Mouse (Mus musculus) hindbrain, postnatal 0 days (tissue): Measurements from ENCODE around the gene Ipo7. TPM values are rescaled to one million over a fixed set of nuclear protein-coding genes. Genes with fewer than 3 reads are reported as not detected.
"Not testable (repeated sequence)": the region's sequence is repeated elsewhere in the genome, so short reads cannot be mapped to it uniquely, and the experiment has no call there.

ENCODE experiments used
- ATAC-seq: fragments of 200-750 bp; cut with Nextera tagmentation; 2 replicates; pipeline ENCODE4 v1.8.0; 2017; ENCODE audit warnings: mild to moderate bottlenecking, moderate TSS enrichment, moderate library complexity
- DNase-seq: peaks from one replicate; pipeline ENCODE4 v3.0.0-alpha.2; 2015; ENCODE audit warnings: low spot score
- H3K27ac ChIP-seq: fragments of 300-500 bp; sonication (generic); 2 replicates; pipeline ENCODE4 v1.5.1; 2014; ENCODE audit warnings: mild to moderate bottlenecking
- H3K27me3 ChIP-seq: fragments of 300-500 bp; sonication (generic); 2 replicates; pipeline ENCODE4 v1.6.1; 2014; ENCODE audit warnings: low read length, mixed read lengths; ENCODE audit not compliant: insufficient read depth
- H3K36me3 ChIP-seq: fragments of 300-500 bp; sonication (generic); 2 replicates; pipeline ENCODE4 v1.6.1; 2014; ENCODE audit warnings: low read length, mixed read lengths; ENCODE audit not compliant: insufficient read depth
- H3K4me1 ChIP-seq: fragments of 300-500 bp; sonication (generic); 2 replicates; pipeline ENCODE4 v1.6.1; 2014; ENCODE audit warnings: antibody characterized with exemption, low read length, mixed read lengths; ENCODE audit not compliant: insufficient read depth
- H3K4me2 ChIP-seq: fragments of 300-500 bp; sonication (generic); 2 replicates; pipeline ENCODE4 v1.6.1; 2014; ENCODE audit warnings: low read depth, mild to moderate bottlenecking, low read length, moderate library complexity, mixed read lengths
- H3K4me3 ChIP-seq: fragments of 300-500 bp; sonication (generic); 2 replicates; pipeline ENCODE4 v1.5.1; 2014; ENCODE audit warnings: low read length
- H3K9ac ChIP-seq: fragments of 300-500 bp; sonication (generic); replicated peaks from 2 replicates; pipeline ENCODE4 v1.6.1; 2014; ENCODE audit warnings: mild to moderate bottlenecking, low read length, moderate library complexity, mixed read lengths
- H3K9me3 ChIP-seq: fragments of 300-500 bp; sonication (generic); 2 replicates; pipeline ENCODE4 v1.6.1; 2016; ENCODE audit warnings: low read length, mixed read lengths
- CTCF ChIP-seq: IDR thresholded peaks from 2 replicates; pipeline ENCODE4 v1.5.1; 2016; ENCODE audit warnings: antibody characterized with exemption, control low read depth, low read depth
- WGBS: fragments of 180-500 bp; shearing (Covaris S2); extraction: QIAGEN DNeasy Blood & Tissue Kit; methylation state at CpG from one replicate; pipeline ENCODE4 v1.1.7; 2014; 5-methylcytosine and 5-hydroxymethylcytosine counted together
- polyA plus RNA-seq: library from polyadenylated mRNA; unstranded; fragments of >200 nt; fragmentation: Nextera tagmentation; extraction: Ambion mirVana; gene quantifications from 2 replicates; pipeline ENCODE4 v1.2.1, GENCODE M21; 2015
- total RNA-seq: library from RNA; depleted of rRNA; stranded (reverse); fragments of >200 nt; gene quantifications from 2 replicates; pipeline ENCODE4 v1.2.3, GENCODE M21; 2014

The Ipo7 gene
- total and polyA plus RNA-seq, 2 experiments from 2014 or later: 28.0 to 75.4 TPM

- 0 out of 2 replicates have a peak, but pooled peaks cover 4% of the 10 kb centered on the region for H3K4me1 ChIP-seq
- peak overlapping the region; percentile 67 for H3K9ac ChIP-seq
- peak overlapping the region; percentile 83 for H3K27ac ChIP-seq
- no peaks in the 10 kb centered on the region for H3K27me3 ChIP-seq
- ATAC-seq (no peak), DNase-seq (peak; percentile 20)
- no peaks in the 10 kb centered on the region for H3K36me3 ChIP-seq
- H3K4me3 ChIP-seq: peak overlapping the region; percentile 56
- peak overlapping the region; percentile 71 for H3K4me2 ChIP-seq
- no peaks in the 10 kb centered on the region for H3K9me3 ChIP-seq
- WGBS: under 1% methylated on average over 27 of the region's 27 CpGs
- no peak for TF ChIP-seq CTCF
These were observed 32.4 kb upstream of the Ipo7 start for GRCm38 (mm10) chr7:109985661-109986132.

- H3K36me3 ChIP-seq: no peaks in the 10 kb centered on the region
- under 1% methylated on average over 43 of the region's 43 CpGs for WGBS
- H3K27me3 ChIP-seq: no peaks in the 10 kb centered on the region
- TF ChIP-seq CTCF: no peak
- DNase-seq (peak; percentile 100), ATAC-seq (peak; percentile 99)
- peak overlapping the region; percentile 67 for H3K9ac ChIP-seq
- 0 out of 2 replicates have a peak, but pooled peaks cover 4% of the 10 kb centered on the region for H3K4me1 ChIP-seq
- H3K4me2 ChIP-seq: peak overlapping the region; percentile 71
- no peaks in the 10 kb centered on the region for H3K9me3 ChIP-seq
- H3K4me3 ChIP-seq: peak overlapping the region; percentile 56
- peak overlapping the region; percentile 83 for H3K27ac ChIP-seq
These were observed 31.9 kb upstream of the Ipo7 start for GRCm38 (mm10) chr7:109986133-109986669.

- H3K4me2 ChIP-seq: peak within 1 kb of the TSS; percentile 71
- H3K9ac ChIP-seq: peak within 1 kb of the TSS; percentile 67
- TF ChIP-seq CTCF: peak; percentile 50
- not testable (repeated sequence) for DNase-seq, ATAC-seq, H3K36me3 ChIP-seq, H3K9me3 ChIP-seq, H3K4me1 ChIP-seq, H3K27me3 ChIP-seq
- 35% methylated on average over 6 of the region's 6 CpGs for WGBS
- H3K4me3 ChIP-seq: peak within 1 kb of the TSS; percentile 56
- peak within 1 kb of the TSS; percentile 83 for H3K27ac ChIP-seq
These were observed 31.3 kb upstream of the Ipo7 start, which contains the start of gene Tmem41b for GRCm38 (mm10) chr7:109986775-109987174. Gene Tmem41b, minus strand, starts transcription at chr7:109986929.

GRCm38 (mm10) chr7:109991286-109991685, 26.8 kb upstream of the Ipo7 start:
- no peak overlapping the region for H3K4me3 ChIP-seq
- H3K9ac ChIP-seq: no peak overlapping the region
- no peak for DNase-seq
- WGBS: 93% methylated on average over 1 of the region's 1 CpGs
- H3K27ac ChIP-seq: no peak overlapping the region
- no peaks in the 10 kb centered on the region for H3K9me3 ChIP-seq
- TF ChIP-seq CTCF: no peak
- no peak for ATAC-seq
- no peak overlapping the region for H3K4me2 ChIP-seq
- no peaks in the 10 kb centered on the region for H3K36me3 ChIP-seq
- H3K4me1 ChIP-seq: no peaks in the 10 kb centered on the region
- H3K27me3 ChIP-seq: no peaks in the 10 kb centered on the region

- DNase-seq (peak; percentile 69), ATAC-seq (peak; percentile 91)
- Histone ChIP-seq H3K4me3 (no peak overlapping the region), H3K36me3 (no peaks in the 10 kb centered on the region), H3K9ac (0 out of 2 replicates have a peak overlapping the region, but pooled peaks have one; percentile 1), H3K4me2 (no peak overlapping the region), H3K27me3 (no peaks in the 10 kb centered on the region), H3K4me1 (no peaks in the 10 kb centered on the region), H3K9me3 (no peaks in the 10 kb centered on the region), H3K27ac (no peak overlapping the region)
- TF ChIP-seq CTCF: no peak
- 44% methylated on average over 2 of the region's 2 CpGs for WGBS
These were observed 24.7 kb upstream of the Ipo7 start for GRCm38 (mm10) chr7:109993157-109993959.

GRCm38 (mm10) chr7:109998388-109998787, 19.7 kb upstream of the Ipo7 start:
- no peak for DNase-seq
- no peaks in the 10 kb centered on the region for H3K4me1 ChIP-seq
- no peak for TF ChIP-seq CTCF
- no peak overlapping the region for H3K9ac ChIP-seq
- ATAC-seq: no peak
- H3K4me3 ChIP-seq: no peak overlapping the region
- no peak overlapping the region for H3K27ac ChIP-seq
- 84% methylated on average over 4 of the region's 4 CpGs for WGBS
- no peak overlapping the region for H3K4me2 ChIP-seq
- no peaks in the 10 kb centered on the region for H3K27me3 ChIP-seq
- no peaks in the 10 kb centered on the region for H3K36me3 ChIP-seq
- no peaks in the 10 kb centered on the region for H3K9me3 ChIP-seq

- Histone ChIP-seq H3K4me3 (no peak overlapping the region), H3K36me3 (no peaks in the 10 kb centered on the region), H3K9ac (no peak overlapping the region), H3K4me2 (no peak overlapping the region), H3K9me3 (no peaks in the 10 kb centered on the region), H3K27me3 (no peaks in the 10 kb centered on the region), H3K4me1 (no peaks in the 10 kb centered on the region), H3K27ac (no peak overlapping the region)
- no peak for TF ChIP-seq CTCF
- no peak for ATAC-seq
- DNase-seq: no peak
These were observed 16.0 kb upstream of the Ipo7 start for GRCm38 (mm10) chr7:110002092-110002491.
